Comparison of ENCODE assay signal across 8 mouse cellular contexts in genomic region chr11:75190371-75190724, GRCm38 (mm10). TPM values are rescaled to one million over a fixed set of nuclear protein-coding genes. Genes with fewer than 3 reads are reported as not detected.
DNase-seq lines count a peak whose midpoint lies in the region; ATAC-seq lines count a peak whose summit lies in the region.

No protein-coding gene starts in this region.

- intact Hi-C loops in gastrocnemius, postnatal 36 days (cut with DNase I) = no loop called here

- H3K27me3 ChIP-seq in intestine, embryonic 15.5 days (replicated peaks) = peaks cover 26% of the 10 kb centered on the region
- peaks cover 37% of the 10 kb centered on the region for H3K27me3 ChIP-seq in limb, embryonic 15.5 days
- no peaks in the 10 kb centered on the region for H3K27me3 ChIP-seq in midbrain, embryonic 16.5 days (ENCODE audit: control insufficient read depth, insufficient read depth, low read depth, low read length)

- peak overlapping the region; percentile 88 for H3K4me2 ChIP-seq in intestine, embryonic 15.5 days (replicated peaks)
- peak overlapping the region; percentile 87 for H3K4me2 ChIP-seq in limb, embryonic 15.5 days
- H3K4me2 ChIP-seq in midbrain, embryonic 16.5 days (ENCODE audit: low read length) = peak overlapping the region; percentile 79

- peak; percentile 51 for DNase-seq in urinary bladder, adult 2 months (ENCODE audit: low spot score)
- no peak for DNase-seq in urinary bladder, postnatal 10 days (ENCODE audit: low spot score)
- peak; percentile 95 for DNase-seq in embryo, embryonic 11 days
- peak; percentile 59 to 69 for DNase-seq in gastrocnemius, postnatal 36 days
- DNase-seq in spleen, postnatal 10 days (ENCODE audit: low spot score in 2 of 2) = peak; percentile 63 to 90

- WGBS in intestine, embryonic 15.5 days = under 1% methylated on average over 24 of the region's 24 CpGs
- WGBS in limb, embryonic 15.5 days = under 1% methylated on average over 24 of the region's 24 CpGs
- under 1% methylated on average over 24 of the region's 24 CpGs for WGBS in midbrain, embryonic 16.5 days

- peak; percentile 82 for ATAC-seq in intestine, embryonic 15.5 days
- ATAC-seq in limb, embryonic 15.5 days (ENCODE audit: insufficient number of reproducible peaks, low FRiP score, low TSS enrichment, low read depth) = peak; percentile 75; the same call in 1 of the 2 replicates
- peak; percentile 70 for ATAC-seq in midbrain, embryonic 16.5 days

- peak overlapping the region; percentile 62 for H3K27ac ChIP-seq in intestine, embryonic 15.5 days
- no peak overlapping the region for H3K27ac ChIP-seq in limb, embryonic 15.5 days
- no peak overlapping the region; the same call in 1 of the 2 replicates for H3K27ac ChIP-seq in midbrain, embryonic 16.5 days (ENCODE audit: low read length)

- H3K9ac ChIP-seq in intestine, embryonic 15.5 days = peak overlapping the region; percentile 76
- H3K9ac ChIP-seq in limb, embryonic 15.5 days = peak overlapping the region; percentile 65
- H3K9ac ChIP-seq in midbrain, embryonic 16.5 days (ENCODE audit: low read depth, low read length) = peak overlapping the region; percentile 67

- no peaks in the 10 kb centered on the region for H3K9me3 ChIP-seq in intestine, embryonic 15.5 days
- H3K9me3 ChIP-seq in limb, embryonic 15.5 days = no peaks in the 10 kb centered on the region
- no peaks in the 10 kb centered on the region for H3K9me3 ChIP-seq in midbrain, embryonic 16.5 days (replicated peaks; ENCODE audit: control insufficient read depth, low read length, poor library complexity, severe bottlenecking)

- H3K4me1 ChIP-seq in intestine, embryonic 15.5 days (replicated peaks) = peaks cover 33% of the 10 kb centered on the region
- H3K4me1 ChIP-seq in limb, embryonic 15.5 days = peaks cover 42% of the 10 kb centered on the region
- peaks cover 15% of the 10 kb centered on the region for H3K4me1 ChIP-seq in midbrain, embryonic 16.5 days (ENCODE audit: control insufficient read depth, insufficient read depth, low read length)

- no peaks in the 10 kb centered on the region for H3K36me3 ChIP-seq in intestine, embryonic 15.5 days
- 0 out of 2 replicates have a peak, but pooled peaks cover 4% of the 10 kb centered on the region for H3K36me3 ChIP-seq in limb, embryonic 15.5 days
- H3K36me3 ChIP-seq in midbrain, embryonic 16.5 days (ENCODE audit: control insufficient read depth, insufficient read depth, low read length) = no peaks in the 10 kb centered on the region

- peak overlapping the region; percentile 79 for H3K4me3 ChIP-seq in intestine, embryonic 15.5 days (replicated peaks)
- peak overlapping the region; percentile 86 for H3K4me3 ChIP-seq in limb, embryonic 15.5 days
- peak overlapping the region; percentile 70 for H3K4me3 ChIP-seq in midbrain, embryonic 16.5 days (ENCODE audit: low read depth, low read length)

RNA-seq across cellular contexts. Expression of gene Dph1, which starts 0.7 kb away (rescaled TPM):
- 20.1 and 26.6 TPM in 2 replicates for polyA plus RNA-seq in urinary bladder, adult 2 months (2012; rRNA removed)
- 1 to 10 TPM; 4.9 to 5.2 TPM for total RNA-seq in gastrocnemius, postnatal 36 days (2021)
- 23.4 and 23.8 TPM in 2 replicates for polyA plus RNA-seq in intestine, embryonic 15.5 days (2015; fragmentation: Nextera tagmentation; extraction: Ambion mirVana)
- 21.1 and 23.3 TPM in 2 replicates for polyA plus RNA-seq in limb, embryonic 15.5 days (2015; fragmentation: Nextera tagmentation; extraction: Ambion mirVana)
- polyA plus RNA-seq in midbrain, embryonic 16.5 days (2015; fragmentation: Nextera tagmentation; extraction: Ambion mirVana) = 12.5 and 14.0 TPM in 2 replicates

RNA-seq across cellular contexts. Expression of gene Rtn4rl1, which starts 3.2 kb away (rescaled TPM):
- polyA plus RNA-seq in urinary bladder, adult 2 months (2012; rRNA removed) = 23.3 and 34.8 TPM in 2 replicates
- 1 to 10 TPM; 1.0 TPM for total RNA-seq in gastrocnemius, postnatal 36 days (2021)
- polyA plus RNA-seq in intestine, embryonic 15.5 days (2015; fragmentation: Nextera tagmentation; extraction: Ambion mirVana) = 1.7 and 1.8 TPM in 2 replicates
- polyA plus RNA-seq in limb, embryonic 15.5 days (2015; fragmentation: Nextera tagmentation; extraction: Ambion mirVana) = 4.9 and 5.8 TPM in 2 replicates
- 17.8 and 19.7 TPM in 2 replicates for polyA plus RNA-seq in midbrain, embryonic 16.5 days (2015; fragmentation: Nextera tagmentation; extraction: Ambion mirVana)

RNA-seq across cellular contexts. Expression of gene Ovca2, which starts 11.7 kb away (rescaled TPM):
- polyA plus RNA-seq in urinary bladder, adult 2 months (2012; rRNA removed) = 16.0 and 19.9 TPM in 2 replicates
- 1 to 10 TPM; 2.4 to 3.0 TPM for total RNA-seq in gastrocnemius, postnatal 36 days (2021)
- 21.3 and 21.4 TPM in 2 replicates for polyA plus RNA-seq in intestine, embryonic 15.5 days (2015; fragmentation: Nextera tagmentation; extraction: Ambion mirVana)
- polyA plus RNA-seq in limb, embryonic 15.5 days (2015; fragmentation: Nextera tagmentation; extraction: Ambion mirVana) = 22.5 and 23.3 TPM in 2 replicates
- polyA plus RNA-seq in midbrain, embryonic 16.5 days (2015; fragmentation: Nextera tagmentation; extraction: Ambion mirVana) = 13.3 and 14.5 TPM in 2 replicates

RNA-seq across cellular contexts. Expression of gene Hic1, which starts 21.0 kb away (rescaled TPM):
- polyA plus RNA-seq in urinary bladder, adult 2 months (2012; rRNA removed) = 16.9 and 20.7 TPM in 2 replicates
- total RNA-seq in gastrocnemius, postnatal 36 days (2021) = 1 to 10 TPM; 5.1 to 7.2 TPM
- polyA plus RNA-seq in intestine, embryonic 15.5 days (2015; fragmentation: Nextera tagmentation; extraction: Ambion mirVana) = 20.3 and 22.0 TPM in 2 replicates
- polyA plus RNA-seq in limb, embryonic 15.5 days (2015; fragmentation: Nextera tagmentation; extraction: Ambion mirVana) = 17.2 and 21.2 TPM in 2 replicates
- polyA plus RNA-seq in midbrain, embryonic 16.5 days (2015; fragmentation: Nextera tagmentation; extraction: Ambion mirVana) = 1.3 and 1.8 TPM in 2 replicates
